Mouse (Mus musculus) cerebellum, postnatal 36 days (tissue): ENCODE results near the gene Esrrb.

Source experiments
- DNase-seq, 2 experiments: peaks; one replicate each; pipeline ENCODE4 v3.0.0; 2021 to 2022; ENCODE audit warnings: mixed read lengths in 2 of 2

The Esrrb gene

DNA sequence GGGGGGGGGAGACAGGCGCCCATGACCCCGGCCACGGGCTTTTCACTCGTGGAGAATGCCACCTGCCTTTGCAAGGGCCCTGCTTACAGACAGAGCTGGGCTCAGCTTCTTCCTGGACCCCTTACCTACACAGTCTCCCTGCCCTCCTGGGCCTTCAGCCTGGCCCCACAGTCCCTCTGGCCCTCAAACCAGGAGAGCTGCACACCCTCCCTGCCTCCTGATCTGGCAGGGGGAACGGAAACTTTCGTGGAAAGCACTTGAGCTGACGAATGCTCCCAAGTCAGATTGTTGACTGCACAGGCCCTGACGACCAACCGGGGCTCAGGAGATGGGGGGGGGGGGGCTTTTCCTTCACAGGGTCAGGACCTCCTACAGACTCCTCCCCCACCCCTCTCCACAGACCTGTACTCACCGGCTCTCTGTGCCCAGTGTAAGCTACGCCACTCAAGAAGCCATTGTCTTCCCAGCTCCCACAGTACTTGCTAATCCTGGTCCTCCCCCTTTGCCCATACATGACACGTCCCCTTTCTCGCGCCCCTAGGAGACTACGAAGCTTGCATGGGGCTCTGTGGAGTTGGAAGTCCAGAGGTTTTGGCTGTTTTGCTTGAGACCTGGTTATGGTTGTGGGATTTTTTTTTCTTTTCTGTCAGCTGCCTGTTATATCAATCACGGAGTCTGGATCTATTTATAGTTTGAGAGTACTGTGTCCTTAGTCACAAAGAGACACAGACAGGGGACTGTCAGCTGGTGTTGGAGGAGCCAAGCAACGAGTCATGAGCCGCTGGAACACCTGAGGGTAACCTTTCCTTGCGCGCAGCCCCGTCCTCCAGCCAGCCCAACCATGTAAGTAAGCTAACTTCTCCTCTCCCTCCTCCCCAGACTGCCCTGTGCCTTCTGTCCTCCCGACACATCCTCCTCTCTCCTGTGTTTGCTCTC lies at the start of gene Esrrb:
TSS of gene Esrrb (plus strand) at position 422 of the 936 bp plus-strand sequence.
- DNase-seq = no peak

DNA sequence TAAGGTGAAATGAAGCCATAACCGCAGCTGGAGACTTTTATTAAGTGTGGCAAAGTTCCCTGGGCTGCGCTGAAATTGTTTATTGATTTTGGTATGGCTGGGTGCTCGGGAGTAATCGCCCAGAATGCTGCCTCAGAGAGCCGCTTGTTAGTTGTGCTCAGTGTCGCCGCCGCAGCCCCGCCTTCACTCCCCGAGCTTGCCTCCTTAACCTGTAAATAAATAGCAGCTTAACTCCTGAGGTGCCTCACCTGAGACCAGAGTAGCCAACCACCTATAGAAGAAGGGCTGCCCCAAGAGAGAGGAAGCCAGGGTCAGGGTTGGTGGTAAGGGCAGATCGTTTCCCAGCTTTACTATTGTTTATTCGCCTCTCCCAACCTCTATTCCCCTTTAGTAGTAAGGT lies 40.3 kb upstream of the Esrrb start:
- DNase-seq = no peak

DNA sequence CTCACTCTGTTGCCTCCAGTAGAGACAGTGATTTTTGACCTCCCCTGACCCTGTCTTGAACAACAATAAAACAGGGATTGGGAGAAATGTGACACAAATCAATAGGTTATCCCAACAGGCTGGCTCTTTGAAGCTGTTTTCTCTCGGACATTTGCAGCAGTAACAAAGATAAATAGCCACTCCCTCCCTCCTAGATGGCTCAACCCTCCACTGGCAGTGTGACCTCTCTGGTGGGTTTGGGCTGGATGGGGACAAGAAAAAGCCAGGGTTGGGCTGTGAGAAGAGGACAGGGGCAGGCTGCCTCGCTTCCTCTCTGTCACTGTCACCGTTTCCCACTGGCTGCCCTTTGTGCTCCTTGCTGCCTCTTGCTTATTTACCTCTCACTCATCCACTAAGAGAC lies 36.6 kb upstream of the Esrrb start:
- no peak for DNase-seq

DNA sequence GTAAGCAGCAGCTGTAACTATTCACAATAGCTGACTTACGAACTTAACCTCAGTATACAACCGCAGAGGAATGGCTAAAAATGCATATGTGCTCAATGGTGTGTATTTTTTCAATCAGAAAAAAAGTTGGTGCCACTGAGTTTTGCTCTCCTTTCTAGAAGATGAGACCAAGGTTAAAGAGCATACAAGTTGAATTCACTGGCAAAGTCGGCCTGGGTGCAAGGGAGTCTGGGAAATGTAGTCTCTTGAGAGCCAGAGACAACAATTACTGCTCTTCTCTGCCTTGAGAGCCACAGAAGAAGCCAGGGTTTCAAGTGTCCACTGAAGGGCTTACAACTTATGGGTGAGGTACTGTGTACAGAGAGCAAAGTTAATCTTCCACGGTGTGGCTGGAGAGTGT lies 31.1 kb upstream of the Esrrb start:
- no peak for DNase-seq

DNA sequence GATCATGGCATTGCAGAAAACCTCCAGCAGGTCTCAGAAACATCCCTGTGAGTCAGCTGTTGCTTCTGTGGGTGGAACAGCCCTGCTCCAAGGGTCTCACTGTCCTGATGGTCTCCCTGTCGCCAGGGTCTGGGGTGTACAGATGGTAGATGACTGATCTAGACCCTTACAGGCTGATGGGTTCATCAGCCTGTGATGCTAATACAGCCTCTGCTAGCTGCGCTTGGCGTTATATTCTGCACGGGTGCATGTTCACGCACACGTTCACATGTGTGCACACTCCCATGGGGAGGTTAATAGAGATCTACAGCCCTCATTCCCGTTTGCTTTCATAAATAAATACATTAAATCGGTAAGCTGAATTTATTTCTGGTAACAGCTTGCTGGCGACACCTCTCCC lies 30.2 kb upstream of the Esrrb start:
- DNase-seq = no peak

DNA sequence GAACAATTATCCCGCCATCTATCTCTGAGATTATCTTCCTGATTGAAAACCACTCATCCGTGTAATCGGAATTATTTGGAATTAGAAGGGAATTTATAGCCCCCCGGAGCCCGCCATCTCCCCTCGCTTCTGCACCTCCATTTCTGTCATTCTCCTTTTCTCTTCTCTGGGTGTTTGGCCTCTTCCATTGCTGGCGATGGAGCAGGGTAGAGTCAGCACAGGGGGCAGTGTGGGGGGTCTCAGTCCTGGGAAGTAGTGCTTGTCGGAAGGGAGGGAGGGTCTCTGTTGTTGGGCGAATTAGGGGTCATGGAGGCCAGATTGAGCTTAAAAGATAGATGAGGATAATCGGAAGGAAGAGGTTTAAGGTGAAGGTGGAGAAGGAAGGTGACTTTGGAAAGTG lies 29.7 kb upstream of the Esrrb start:
- no peak for DNase-seq

DNA sequence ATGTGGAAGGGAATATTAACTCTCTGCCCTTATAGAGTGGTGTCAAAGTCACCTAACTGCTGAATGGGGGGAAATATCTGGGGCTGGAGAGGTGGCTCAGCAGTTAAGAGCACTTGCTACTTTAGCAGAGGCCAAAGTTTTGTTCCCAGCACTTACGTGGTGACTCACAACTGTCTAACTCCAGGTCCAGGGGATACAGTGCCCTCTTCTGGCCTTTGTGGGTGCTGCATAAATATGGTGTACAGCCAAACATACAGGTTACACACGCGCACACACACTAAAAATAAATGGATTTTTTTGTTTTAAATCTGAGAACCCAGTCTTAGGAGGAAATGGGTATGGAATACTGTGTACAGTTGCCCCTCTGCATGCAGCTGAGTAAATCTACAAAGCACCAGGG lies 24.7 kb upstream of the Esrrb start:
- DNase-seq = no peak

DNA sequence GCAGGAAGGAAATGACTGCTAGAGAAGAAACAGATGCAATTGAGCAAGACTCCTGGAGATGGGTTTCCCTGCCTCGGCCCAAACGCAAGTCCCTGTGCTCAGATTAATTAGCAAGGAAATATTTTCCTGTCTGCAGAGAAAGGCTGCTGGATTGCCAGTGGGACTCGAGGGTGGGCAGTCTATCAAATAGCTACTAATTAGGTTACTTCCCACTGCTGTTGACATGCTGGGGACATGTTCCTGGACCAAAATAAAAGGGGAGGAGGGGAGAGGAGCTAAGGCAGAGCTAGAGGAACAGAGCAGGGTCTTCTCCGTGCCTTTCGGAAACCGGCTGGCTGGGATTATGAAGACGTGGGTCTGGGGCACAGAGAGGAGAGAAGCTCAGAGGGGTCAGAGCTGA lies 24.0 kb upstream of the Esrrb start:
- no peak for DNase-seq

DNA sequence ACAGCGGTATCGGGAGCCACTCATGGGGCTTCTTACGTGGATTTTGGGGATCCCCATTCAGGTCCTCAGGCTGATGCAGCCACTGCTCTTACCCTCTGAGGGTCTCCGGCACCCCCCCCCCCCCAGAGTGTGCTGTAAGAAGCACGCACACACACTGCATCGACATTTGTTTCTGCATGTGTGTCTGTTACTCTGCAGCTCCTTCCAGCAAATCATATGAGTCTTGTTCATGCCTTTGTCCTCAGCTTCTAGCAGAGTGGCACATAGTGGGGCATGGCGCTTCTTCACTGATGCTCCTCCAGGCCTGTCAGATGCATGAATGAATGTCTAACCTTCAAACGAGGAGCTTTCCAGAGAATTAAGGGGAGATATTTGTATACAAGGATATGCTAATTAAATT lies 11.4 kb upstream of the Esrrb start:
- DNase-seq = no peak

DNA sequence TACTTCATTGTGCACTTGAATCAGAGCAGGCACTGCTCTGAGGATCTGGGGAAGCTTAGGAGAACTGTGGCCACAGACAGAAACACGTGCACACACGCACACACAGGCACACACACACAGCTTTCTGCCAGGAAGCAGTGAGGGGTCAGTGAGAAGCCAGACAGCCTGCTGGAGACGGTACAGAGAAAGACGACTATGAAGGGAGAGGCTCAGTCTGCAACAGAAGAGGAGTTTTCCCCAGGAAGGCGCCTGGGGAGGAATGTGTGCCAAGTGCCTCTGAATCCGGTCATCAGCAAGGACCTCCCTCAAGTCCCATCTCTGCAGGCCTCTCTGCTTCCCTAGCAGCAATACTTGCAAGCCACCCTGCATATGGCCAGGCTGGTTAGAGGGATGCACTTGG lies 1.5 kb upstream of the Esrrb start:
- DNase-seq = no peak

DNA sequence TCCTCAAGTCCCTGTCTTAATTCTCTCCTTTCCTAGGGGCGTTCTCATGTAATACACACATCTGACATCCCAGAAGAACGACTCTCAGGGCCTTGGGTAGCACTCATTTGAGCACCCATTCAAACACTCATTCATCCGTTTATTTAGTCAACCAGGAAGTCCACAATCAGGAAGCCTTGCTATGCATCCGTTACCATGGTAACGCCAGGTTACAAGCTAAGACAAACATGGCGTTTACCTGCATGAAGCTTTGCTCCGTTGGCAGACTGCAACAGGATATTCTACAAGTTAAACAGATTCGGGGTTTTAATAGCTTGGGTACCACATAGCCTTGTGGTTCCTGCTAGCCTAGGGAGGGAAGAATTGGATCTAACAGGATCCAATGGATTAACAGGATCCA lies 1.0 kb upstream of the Esrrb start:
- no peak for DNase-seq

DNA sequence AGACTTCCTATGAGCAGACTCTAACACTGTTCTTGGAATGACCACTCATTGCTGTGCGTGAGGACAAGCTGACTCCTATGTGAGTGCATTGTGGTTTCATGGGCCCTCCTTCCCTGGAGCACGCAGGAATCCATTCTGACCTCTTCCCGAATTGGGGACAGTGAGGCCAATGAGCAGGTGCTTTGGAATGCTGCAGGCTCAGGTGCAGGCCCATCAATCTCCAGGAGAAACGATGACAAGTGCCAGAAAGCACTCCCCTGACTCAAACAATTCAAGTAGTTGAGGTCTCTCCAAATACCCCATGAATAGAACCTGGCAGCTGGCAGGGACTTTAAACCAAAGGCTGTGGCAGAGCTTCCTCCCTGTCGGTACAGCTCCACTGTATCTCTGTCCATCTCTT lies 3.4 kb downstream of the Esrrb start:
- DNase-seq = no peak

DNA sequence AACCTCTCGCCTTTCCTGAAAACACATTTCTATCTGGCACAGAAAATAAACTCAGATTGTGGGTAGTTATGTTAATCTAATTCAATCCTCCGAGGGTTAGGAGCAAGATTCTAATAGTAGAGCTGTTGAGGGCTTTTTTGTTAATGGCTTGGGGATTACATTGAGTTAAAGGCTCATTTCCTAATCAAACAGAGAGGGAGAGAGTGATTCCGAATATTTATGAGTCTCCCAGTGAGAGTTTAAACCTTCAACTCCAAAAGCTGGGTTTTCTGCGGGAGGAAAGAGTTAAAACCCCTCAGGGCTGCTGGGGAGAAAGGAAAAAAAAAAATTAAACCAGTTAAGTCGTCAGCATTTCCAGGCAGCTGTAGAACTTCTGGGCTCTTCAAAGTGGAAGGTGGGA lies 3.8 kb downstream of the Esrrb start:
- DNase-seq = no peak

DNA sequence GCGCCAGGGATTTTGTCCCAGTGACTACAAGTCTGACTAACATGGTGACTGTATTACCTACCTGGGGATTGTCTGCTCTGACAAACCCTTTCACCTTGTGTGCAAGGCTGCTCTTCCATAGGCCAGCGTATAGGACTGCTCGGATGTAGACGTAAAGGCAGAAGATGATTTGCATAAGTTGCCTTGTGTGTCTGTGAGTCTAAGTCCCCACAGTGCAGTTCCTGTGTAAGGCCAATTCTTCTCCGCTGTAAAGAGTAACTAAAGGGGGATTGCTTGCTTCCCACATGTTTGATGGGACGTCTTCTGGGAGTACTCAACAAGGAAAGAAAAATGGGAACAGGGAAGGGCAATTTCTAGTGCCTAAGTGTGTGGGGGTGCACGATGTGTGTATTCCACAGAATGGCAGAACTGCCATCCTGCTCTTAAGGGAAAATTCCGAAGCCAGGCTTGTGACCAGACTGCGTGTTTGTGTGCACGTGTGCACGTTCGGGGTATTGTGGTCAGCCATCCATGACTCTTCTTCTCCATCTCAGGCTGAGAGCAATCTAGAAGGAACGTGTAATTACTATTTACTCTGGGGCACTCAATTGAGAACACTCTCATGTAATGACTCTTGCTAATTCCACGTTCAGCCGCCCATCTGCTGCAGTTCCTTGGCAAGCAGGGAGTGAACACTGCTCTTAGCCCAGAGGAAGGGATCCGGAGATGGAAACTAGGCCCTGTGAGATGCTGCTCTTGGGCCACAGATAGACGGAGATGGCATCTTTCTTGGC lies 9.9 kb downstream of the Esrrb start:
- no peak for DNase-seq

DNA sequence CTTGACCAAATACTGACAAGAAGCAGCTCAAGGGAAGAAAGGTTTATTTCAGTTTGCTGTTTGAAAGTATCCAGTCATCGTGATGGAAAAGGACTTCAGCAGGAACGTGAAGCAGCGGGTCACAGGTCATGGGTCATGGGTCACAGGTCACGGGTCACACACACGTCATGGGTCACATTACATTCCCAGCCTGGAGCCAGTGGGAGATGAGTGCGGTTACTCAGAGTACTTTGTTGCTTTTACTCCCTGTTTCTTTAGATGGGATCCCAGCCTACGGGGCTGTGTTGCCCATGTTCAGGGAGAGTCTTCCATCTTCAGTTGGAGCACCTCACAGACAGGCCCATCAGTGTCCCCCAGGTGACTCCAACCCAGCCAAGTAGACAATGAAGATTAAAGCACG lies 13.4 kb downstream of the Esrrb start:
- no peak for DNase-seq

DNA sequence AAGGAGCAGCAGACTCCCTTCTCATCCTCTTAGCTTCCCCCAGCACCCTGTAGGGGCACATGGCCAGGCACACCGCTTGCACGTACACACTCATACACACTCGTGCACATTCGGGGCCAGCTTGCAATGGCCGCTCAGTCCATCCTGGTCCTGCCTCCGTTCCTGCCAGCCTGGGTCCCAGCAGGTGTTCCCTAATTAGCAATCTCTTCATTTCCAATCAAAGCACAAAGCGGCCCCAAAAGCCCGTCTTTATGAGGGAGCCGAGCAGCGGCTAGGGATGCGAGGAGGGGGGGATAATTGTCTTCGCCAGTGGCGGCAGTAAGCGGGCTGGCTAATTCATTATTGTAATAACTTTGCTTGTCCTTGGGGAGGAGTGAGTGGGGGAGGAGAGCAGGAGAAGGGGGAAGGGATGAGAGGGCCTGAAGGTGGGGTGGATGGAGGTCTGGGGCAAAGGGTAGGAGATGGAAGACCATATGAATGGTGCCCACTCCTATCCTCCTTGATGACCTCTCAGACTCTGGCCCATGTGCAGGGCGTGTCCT lies 18.8 kb downstream of the Esrrb start:
- peak; percentile 15 to 18 for DNase-seq

DNA sequence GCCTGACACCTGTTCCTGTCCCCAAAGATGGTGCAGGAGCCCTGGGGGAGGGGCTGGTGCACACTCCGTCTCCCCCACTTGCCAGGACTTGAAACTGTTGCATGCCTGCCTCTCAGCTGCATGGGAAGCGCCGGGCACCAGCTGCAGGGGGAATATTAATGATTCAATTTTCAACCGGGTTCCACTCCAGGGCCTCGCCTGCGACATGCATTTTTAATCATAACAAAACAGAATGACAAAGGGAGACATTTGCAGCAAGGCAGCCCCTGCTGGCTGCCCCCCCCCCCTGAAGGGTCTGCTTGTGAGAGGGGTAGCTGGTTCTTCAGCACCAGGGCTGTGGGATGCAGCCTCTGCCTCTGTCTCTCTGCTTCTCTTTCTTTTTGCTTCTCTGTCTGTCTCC lies 22.9 kb downstream of the Esrrb start:
- DNase-seq = no peak

DNA sequence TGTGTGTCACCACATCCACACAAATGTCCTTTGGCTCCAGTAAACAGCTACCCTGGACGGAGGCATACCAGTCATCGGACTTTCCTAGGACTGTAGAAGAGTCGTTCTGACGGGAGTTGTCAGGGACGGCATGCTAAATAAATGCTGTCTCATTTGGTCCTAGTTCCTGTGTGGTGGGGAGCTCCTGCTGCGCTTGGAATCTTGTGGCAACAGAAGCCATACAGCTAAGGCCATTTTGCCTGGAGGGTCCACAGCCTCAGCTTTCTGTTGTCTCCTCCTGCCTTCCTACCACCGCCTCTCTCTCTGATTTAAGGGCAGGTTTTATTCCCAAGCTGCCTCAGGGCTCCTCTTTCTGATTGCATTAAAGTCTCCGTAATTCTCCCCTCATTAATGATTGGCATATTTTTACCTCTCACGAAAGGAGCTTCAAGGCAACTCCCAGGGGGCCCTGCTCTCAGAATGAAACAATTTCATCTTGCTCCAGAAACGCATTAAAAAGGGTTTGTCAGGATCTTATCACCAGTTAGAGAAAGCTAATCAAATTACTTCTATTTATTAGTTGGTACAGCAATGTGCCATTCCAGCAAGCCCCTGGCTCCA lies 26.9 kb downstream of the Esrrb start:
- no peak for DNase-seq

DNA sequence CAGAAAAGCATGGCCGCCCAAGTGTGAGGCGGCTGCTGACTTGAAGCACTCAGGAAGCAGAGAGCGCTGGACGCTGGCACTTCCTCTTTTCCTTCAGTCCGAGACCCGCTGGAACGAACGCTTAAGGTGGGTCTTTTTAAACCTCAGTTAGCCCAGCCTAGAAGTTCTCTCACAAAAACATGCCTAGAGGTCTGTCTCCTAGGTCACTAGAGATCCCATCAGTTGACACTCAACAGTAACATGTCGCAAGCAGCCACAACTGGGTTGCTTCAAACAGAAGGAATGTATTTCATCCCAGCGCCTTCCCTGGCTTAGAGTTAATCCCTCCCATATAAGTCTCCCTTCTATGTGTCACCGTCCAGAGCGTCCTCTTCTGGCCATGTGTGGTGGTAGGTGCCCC lies 33.9 kb downstream of the Esrrb start:
- DNase-seq = no peak

DNA sequence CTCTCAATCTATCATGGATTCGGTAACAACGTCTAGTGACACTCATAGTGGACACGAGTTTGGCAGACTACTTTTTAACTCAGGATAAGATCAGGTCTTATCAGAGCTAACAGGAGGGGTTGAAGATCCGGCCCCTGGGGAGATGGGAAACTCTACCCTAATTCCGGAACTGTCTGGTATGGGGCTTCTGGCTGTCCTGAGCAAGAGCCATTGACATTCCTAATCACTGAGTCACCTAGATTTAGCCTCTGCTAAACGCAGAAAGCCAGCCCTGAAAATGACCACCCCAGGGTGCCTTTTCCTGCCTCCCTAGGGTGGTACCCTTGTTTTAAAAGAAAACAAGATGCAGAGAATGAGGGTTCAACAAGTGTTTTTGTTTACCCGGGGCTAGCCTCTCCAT lies 34.4 kb downstream of the Esrrb start:
- DNase-seq = no peak

DNA sequence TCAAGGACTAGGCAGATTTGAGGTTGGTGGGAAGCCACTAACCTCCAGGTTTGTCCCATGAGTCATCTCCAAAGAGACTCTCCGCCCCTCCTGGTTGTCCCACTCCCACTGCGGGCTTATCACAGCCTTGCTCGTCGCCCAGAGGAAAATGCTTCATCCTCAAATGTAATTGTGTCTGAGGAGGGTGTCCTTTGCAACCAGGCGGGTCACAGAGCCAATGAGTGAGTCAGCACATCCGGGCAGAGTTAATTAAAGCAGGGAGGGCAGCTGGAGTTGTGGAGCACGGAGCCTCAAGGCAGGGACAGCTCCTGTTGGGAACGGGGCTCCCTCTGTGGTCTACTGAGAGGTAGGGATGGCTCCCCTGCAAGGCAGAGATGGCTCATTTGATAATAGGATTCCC lies 37.8 kb downstream of the Esrrb start:
- no peak for DNase-seq

DNA sequence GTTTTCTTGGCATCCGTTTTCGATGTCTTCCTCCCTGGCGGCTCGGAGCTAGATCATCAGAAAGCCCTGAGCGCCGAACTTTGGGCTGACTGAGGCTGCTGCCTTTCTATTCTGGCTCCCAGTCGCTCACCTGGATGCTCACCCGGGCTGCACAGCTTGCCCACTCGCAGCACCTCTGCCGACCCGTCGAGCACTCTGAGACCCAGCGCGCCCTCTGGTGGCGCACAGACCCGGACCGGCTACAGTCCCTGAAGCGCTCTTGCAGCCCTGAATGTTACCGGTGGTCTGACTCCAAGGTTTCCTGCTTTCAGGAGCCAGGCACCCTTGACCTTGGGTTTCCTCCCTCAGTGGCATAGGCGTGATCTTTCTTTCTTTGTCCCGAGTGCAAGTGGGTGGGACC lies 41.8 kb downstream of the Esrrb start:
- DNase-seq = peak; percentile 80 to 84

DNA sequence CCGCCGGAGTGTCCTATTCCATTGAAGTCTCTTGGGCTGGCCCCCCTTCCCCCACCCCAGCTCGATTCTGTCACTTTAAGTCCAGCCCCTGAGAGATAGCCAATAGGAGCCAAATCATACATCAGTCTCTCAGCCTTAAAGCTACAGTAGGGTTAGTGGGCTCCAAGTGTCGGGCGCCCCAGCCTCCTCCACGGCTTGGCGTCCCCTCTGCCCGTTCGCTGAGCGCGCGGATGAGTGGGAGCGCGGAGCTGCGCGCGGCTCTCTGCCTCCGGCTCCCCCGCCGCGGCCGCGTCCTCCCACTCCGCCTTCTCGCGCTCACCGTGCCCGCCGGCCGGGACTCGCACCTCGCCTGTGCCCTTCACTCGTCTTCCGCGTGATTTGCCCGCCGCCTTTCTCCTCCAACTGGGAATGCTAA lies 60.6 kb downstream of the Esrrb start:
- DNase-seq = peak; percentile 62 to 65
